Mouse (Mus musculus) small intestine, adult 2 months (tissue): ENCODE data around the gene Fam168a.

ENCODE experiments used
- CTCF ChIP-seq: fragments of 200-500 bp; IDR thresholded peaks from 2 replicates; pipeline ENCODE4 v1.5.1; 2012; ENCODE audit warnings: low read depth, mild to moderate bottlenecking, control low read depth, inconsistent platforms, low read length, moderate library complexity, mixed read lengths; ENCODE audit not compliant: insufficient replicate concordance, insufficient read length; ENCODE audit errors: extremely low read depth
- POLR2A ChIP-seq: fragments of 200-500 bp; IDR thresholded peaks from 2 replicates; pipeline ENCODE4 v1.6.1; 2012; ENCODE audit warnings: low read depth, mild to moderate bottlenecking, control low read depth, inconsistent platforms, low read length, moderate library complexity

DNA sequence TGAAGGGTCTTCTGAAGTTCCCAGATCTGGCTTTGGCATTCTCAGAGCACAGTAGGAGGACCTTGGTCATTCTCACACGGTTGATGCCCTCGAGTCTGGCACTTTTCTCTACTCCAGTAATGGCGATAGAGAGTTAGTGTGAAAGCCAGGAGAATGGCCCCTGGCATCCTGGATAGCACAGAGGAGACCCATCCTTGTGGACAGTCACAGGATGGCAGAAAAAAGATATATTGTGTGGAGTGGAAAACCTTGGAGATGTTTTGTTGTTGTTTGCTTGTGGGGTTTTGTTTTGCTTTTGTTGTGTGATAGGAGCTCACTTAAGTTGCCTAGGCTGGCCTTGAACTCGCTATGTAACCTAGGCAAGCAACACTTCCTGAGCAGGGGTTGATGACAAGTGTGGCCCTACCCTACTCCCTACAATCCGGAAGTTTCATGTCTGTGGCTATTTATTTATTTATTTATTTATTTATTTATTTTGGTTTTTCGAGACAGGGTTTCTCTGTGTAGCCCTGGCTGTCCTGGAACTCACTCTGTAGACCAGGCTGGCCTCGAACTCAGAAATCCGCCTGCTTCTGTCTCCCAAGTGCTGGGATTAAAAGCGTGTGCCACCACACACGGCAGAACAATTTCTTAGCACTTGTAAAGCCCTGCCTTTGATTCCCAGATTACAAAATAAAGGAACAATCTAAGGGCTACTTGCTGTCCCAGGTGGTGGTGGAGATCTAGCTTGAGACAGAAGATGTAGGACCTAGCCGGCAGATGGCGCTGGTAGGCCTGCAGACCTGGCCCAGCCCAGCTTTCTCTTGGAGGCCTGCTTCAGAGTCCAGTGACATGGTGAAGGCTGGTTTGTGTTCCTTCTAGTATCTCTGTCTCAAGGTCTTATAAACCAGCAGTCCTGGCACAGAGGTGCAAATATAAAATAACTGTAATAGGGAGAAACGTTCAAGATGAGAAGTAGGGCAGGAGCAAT, 21.1 kb upstream of the Fam168a start:
- TF ChIP-seq CTCF, result peak; percentile 88
- no peak for TF ChIP-seq POLR2A
